Mouse (Mus musculus): ENCODE results near the gene Cdkal1.

The Cdkal1 gene

GRCm38 (mm10) chr13:29707620-29708019 lies 147.9 kb downstream of the Cdkal1 start:
- Histone ChIP-seq H3K36me3 (ENCODE audit: insufficient read depth, low read length) (no peaks in the 10 kb centered on the region), H3K9me3 (ENCODE audit: low read length) (no peaks in the 10 kb centered on the region), H3K4me1 (replicated peaks; ENCODE audit: low read depth, low read length) (no peaks in the 10 kb centered on the region), H3K27me3 (ENCODE audit: insufficient read depth, low read length) (no peaks in the 10 kb centered on the region), H3K4me3 (replicated peaks; ENCODE audit: low read length) (no peak overlapping the region)
- TF ChIP-seq POU5F1 (IDR thresholded peaks at IDR 0.05; ENCODE audit: borderline replicate concordance, low read length) (no peak), CTCF (conservative IDR thresholded peaks at IDR 0.05; ENCODE audit: low read length) (no peak), NANOG (IDR thresholded peaks at IDR 0.05; ENCODE audit: borderline replicate concordance, low read length) (no peak)

- Histone ChIP-seq H3K9me3 (ENCODE audit: low read length) (no peaks in the 10 kb centered on the region), H3K27me3 (ENCODE audit: insufficient read depth, low read length) (no peaks in the 10 kb centered on the region), H3K4me1 (replicated peaks; ENCODE audit: low read depth, low read length) (no peaks in the 10 kb centered on the region), H3K4me3 (replicated peaks; ENCODE audit: low read length) (no peak overlapping the region), H3K36me3 (ENCODE audit: insufficient read depth, low read length) (0 out of 2 replicates have a peak, but pooled peaks cover 3% of the 10 kb centered on the region)
- no peak for TF ChIP-seq CTCF (conservative IDR thresholded peaks at IDR 0.05; ENCODE audit: low read length)
- TF ChIP-seq POU5F1 (IDR thresholded peaks at IDR 0.05; ENCODE audit: borderline replicate concordance, low read length): no peak
- no peak for TF ChIP-seq NANOG (IDR thresholded peaks at IDR 0.05; ENCODE audit: borderline replicate concordance, low read length)
These were observed 154.1 kb downstream of the Cdkal1 start for GRCm38 (mm10) chr13:29701400-29701799.

GRCm38 (mm10) chr13:29699896-29700295 lies 155.6 kb downstream of the Cdkal1 start:
- Histone ChIP-seq H3K4me1 (replicated peaks; ENCODE audit: low read depth, low read length) (no peaks in the 10 kb centered on the region), H3K36me3 (ENCODE audit: insufficient read depth, low read length) (0 out of 2 replicates have a peak, but pooled peaks cover 3% of the 10 kb centered on the region), H3K4me3 (replicated peaks; ENCODE audit: low read length) (no peak overlapping the region), H3K9me3 (ENCODE audit: low read length) (no peaks in the 10 kb centered on the region), H3K27me3 (ENCODE audit: insufficient read depth, low read length) (no peaks in the 10 kb centered on the region)
- TF ChIP-seq NANOG (IDR thresholded peaks at IDR 0.05; ENCODE audit: borderline replicate concordance, low read length): no peak
- TF ChIP-seq POU5F1 (IDR thresholded peaks at IDR 0.05; ENCODE audit: borderline replicate concordance, low read length): no peak
- no peak for TF ChIP-seq CTCF (conservative IDR thresholded peaks at IDR 0.05; ENCODE audit: low read length)

DNA sequence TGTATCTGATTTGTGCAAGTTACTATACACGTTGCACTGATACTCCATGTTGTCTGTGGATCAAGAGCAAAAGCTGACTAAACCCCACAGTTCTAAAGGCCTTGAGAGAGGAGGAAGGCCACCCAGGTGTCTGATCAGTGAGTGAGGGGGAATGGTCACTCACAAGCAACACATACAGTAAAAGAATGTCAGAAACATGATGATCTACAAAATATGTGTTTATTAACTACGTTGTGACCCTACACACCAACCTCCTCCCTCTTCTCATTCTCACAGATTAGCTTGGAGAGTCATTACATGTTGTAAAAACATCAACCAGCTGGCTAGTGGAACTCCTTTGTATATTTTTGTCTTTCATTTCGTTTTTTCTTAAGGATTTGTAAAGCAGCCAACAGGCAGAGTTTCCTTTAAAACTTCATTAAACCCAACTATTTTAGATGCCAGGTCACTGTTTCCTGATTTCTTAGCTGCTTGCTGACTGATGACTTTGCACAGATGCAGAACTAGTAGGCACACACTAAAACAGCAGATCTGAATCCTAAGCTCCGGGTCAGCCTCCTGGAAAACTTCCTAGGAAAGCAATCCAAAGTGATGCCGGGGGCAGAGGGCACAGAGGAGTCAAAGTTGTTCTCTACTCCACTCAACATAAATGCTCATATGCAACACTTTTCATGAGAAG lies 157.0 kb downstream of the Cdkal1 start:
- H3K9me3 ChIP-seq (ENCODE audit: low read length): no peaks in the 10 kb centered on the region
- H3K4me1 ChIP-seq (replicated peaks; ENCODE audit: low read depth, low read length): no peaks in the 10 kb centered on the region
- no peak overlapping the region for H3K4me3 ChIP-seq (replicated peaks; ENCODE audit: low read length)
- 0 out of 2 replicates have a peak, but pooled peaks cover 3% of the 10 kb centered on the region for H3K36me3 ChIP-seq (ENCODE audit: insufficient read depth, low read length)
- TF ChIP-seq NANOG (IDR thresholded peaks at IDR 0.05; ENCODE audit: borderline replicate concordance, low read length) (no peak), CTCF (conservative IDR thresholded peaks at IDR 0.05; ENCODE audit: low read length) (no peak), POU5F1 (IDR thresholded peaks at IDR 0.05; ENCODE audit: borderline replicate concordance, low read length) (no peak)
- no peaks in the 10 kb centered on the region for H3K27me3 ChIP-seq (ENCODE audit: insufficient read depth, low read length)

GRCm38 (mm10) chr13:29697230-29697629 lies 158.2 kb downstream of the Cdkal1 start:
- TF ChIP-seq NANOG (IDR thresholded peaks at IDR 0.05; ENCODE audit: borderline replicate concordance, low read length) (no peak), POU5F1 (IDR thresholded peaks at IDR 0.05; ENCODE audit: borderline replicate concordance, low read length) (no peak), CTCF (conservative IDR thresholded peaks at IDR 0.05; ENCODE audit: low read length) (no peak)
- H3K27me3 ChIP-seq (ENCODE audit: insufficient read depth, low read length): no peaks in the 10 kb centered on the region

DNA sequence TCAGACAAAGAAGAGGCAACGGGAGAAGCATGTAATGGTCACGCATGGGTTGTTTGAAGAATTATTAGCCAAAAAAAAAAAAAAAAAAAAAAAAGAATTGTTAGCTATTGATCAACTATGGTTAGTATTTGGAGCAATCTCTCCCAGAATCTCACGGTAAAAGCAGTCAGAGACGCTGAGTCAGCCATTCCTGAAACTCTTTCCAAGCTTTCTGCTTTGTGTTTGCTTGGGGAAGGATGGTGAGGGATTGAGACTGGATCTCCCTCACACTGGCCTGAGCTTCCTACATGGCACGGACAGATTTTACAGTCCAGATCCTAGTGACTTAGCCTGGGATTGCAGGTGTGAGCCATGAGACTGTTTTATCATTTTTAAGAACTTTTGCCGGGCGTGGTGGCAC lies 164.7 kb downstream of the Cdkal1 start:
- H3K27me3 ChIP-seq (ENCODE audit: insufficient read depth, low read length): no peaks in the 10 kb centered on the region
- H3K4me1 ChIP-seq (replicated peaks; ENCODE audit: low read depth, low read length): no peaks in the 10 kb centered on the region
- H3K36me3 ChIP-seq (ENCODE audit: insufficient read depth, low read length): 0 out of 2 replicates have a peak, but pooled peaks cover 2% of the 10 kb centered on the region
- H3K4me3 ChIP-seq (replicated peaks; ENCODE audit: low read length): no peak overlapping the region
- TF ChIP-seq POU5F1 (IDR thresholded peaks at IDR 0.05; ENCODE audit: borderline replicate concordance, low read length) (no peak), CTCF (conservative IDR thresholded peaks at IDR 0.05; ENCODE audit: low read length) (no peak), NANOG (IDR thresholded peaks at IDR 0.05; ENCODE audit: borderline replicate concordance, low read length) (no peak)
- peaks cover 10% of the 10 kb centered on the region for H3K9me3 ChIP-seq (ENCODE audit: low read length)

More at GRCm38 (mm10) chr13:29697230-29697629, 158.2 kb downstream of the Cdkal1 start:
- Histone ChIP-seq H3K4me1 (replicated peaks; ENCODE audit: low read depth, low read length) (no peaks in the 10 kb centered on the region), H3K9me3 (ENCODE audit: low read length) (no peaks in the 10 kb centered on the region), H3K36me3 (ENCODE audit: insufficient read depth, low read length) (0 out of 2 replicates have a peak, but pooled peaks cover 3% of the 10 kb centered on the region), H3K4me3 (replicated peaks; ENCODE audit: low read length) (no peak overlapping the region)

DNA sequence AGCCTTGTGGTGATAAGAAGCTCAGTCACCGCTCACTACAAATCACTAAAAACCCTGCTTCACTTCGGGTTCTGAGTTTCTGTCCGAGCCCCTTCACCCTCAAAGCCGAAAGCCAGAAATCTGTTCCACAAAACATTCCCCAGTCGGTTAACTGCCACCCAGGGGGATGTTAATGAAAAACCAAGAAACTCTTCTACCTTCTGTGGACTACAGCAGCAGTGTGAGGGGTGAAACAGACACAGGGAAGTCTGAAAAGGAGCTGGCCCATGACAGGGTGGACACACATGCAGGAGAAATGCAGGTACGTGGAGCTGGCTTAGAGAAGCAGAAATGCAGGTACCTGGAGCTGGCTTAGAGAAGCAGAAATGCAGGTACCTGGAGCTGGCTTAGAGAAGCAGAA lies 166.6 kb downstream of the Cdkal1 start:
- no peak overlapping the region for H3K4me3 ChIP-seq (replicated peaks; ENCODE audit: low read length)
- peaks cover 27% of the 10 kb centered on the region for H3K9me3 ChIP-seq (ENCODE audit: low read length)
- no peaks in the 10 kb centered on the region for H3K27me3 ChIP-seq (ENCODE audit: insufficient read depth, low read length)
- peaks cover 13% of the 10 kb centered on the region for H3K36me3 ChIP-seq (ENCODE audit: insufficient read depth, low read length)
- no peaks in the 10 kb centered on the region for H3K4me1 ChIP-seq (replicated peaks; ENCODE audit: low read depth, low read length)
- no peak for TF ChIP-seq CTCF (conservative IDR thresholded peaks at IDR 0.05; ENCODE audit: low read length)
- TF ChIP-seq NANOG (IDR thresholded peaks at IDR 0.05; ENCODE audit: borderline replicate concordance, low read length): no peak
- no peak for TF ChIP-seq POU5F1 (IDR thresholded peaks at IDR 0.05; ENCODE audit: borderline replicate concordance, low read length)

DNA sequence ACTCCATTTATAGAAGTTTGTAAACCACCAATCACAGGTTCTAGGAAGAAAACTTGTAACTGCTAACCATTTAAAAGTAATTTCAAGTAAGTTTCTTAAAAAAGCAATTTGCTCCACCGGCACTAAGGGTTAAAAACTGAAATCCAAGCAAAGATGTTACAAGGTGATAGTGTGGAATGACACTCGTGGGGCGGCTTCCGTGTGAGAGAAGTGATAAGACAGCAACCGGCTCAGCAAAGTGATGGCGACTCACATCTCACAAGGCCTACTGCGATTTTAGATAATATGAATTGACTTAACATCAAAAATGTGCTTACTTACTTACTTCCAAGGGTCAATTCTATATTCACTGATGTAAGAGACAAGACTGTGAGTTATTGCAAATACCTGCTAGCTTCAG lies 167.6 kb downstream of the Cdkal1 start:
- Histone ChIP-seq H3K4me1 (replicated peaks; ENCODE audit: low read depth, low read length) (no peaks in the 10 kb centered on the region), H3K36me3 (ENCODE audit: insufficient read depth, low read length) (peaks cover 16% of the 10 kb centered on the region), H3K4me3 (replicated peaks; ENCODE audit: low read length) (no peak overlapping the region), H3K27me3 (ENCODE audit: insufficient read depth, low read length) (no peaks in the 10 kb centered on the region), H3K9me3 (ENCODE audit: low read length) (peaks cover 27% of the 10 kb centered on the region)
- no peak for TF ChIP-seq NANOG (IDR thresholded peaks at IDR 0.05; ENCODE audit: borderline replicate concordance, low read length)
- no peak for TF ChIP-seq CTCF (conservative IDR thresholded peaks at IDR 0.05; ENCODE audit: low read length)
- no peak for TF ChIP-seq POU5F1 (IDR thresholded peaks at IDR 0.05; ENCODE audit: borderline replicate concordance, low read length)

Measured in E14TG2a.4 (cell line).